31 mouse cellular contexts compared by ENCODE assay signal in genomic region chr13:56334236-56334635, GRCm38 (mm10). TPM values are rescaled to one million over a fixed set of nuclear protein-coding genes. Genes with fewer than 3 reads are reported as not detected.
DNase-seq lines count a peak whose midpoint lies in the region; ATAC-seq and TF ChIP-seq lines count a peak whose summit lies in the region.
"Had no signal": no experiment of that assay in that cellular context is flagged by ENCODE, and none has a peak within 500 bp of the region (broad histone marks: within the 10 kb centered on the region; RNA-seq: fewer than 3 reads in every experiment).

No protein-coding gene starts in this region.

- DNase-seq in lung, postnatal 0 days (ENCODE audit: low spot score): no peak
- no peak for DNase-seq in lung, postnatal 25 days (ENCODE audit: low spot score)
- DNase-seq in ES-CJ7 (ENCODE audit: low read depth, low spot score): peak; percentile 56
- peak; percentile 9 for DNase-seq in c-Kit-positive CD71-positive TER-119-positive erythroid progenitor cells, embryonic 14.5 days (ENCODE audit: low spot score)
- no peak for DNase-seq in kidney, adult 2 months
- DNase-seq in gastrocnemius, postnatal 10 days: no peak
- DNase-seq: adrenal gland, adult 2 months; cerebellum, adult 11 months; cerebellum, adult 9-10 months; cerebellum, postnatal 36 days; embryo, embryonic 11 days; gastrocnemius, postnatal 36 days; heart, adult 2 months; heart, postnatal 4 days; kidney, adult 11 months; kidney, postnatal 4 days; layer of hippocampus, postnatal 36 days; lung, adult 18-20 months; lung, postnatal 36 days; right cerebral cortex, postnatal 14 days had no signal

- H3K36me3 ChIP-seq in lung, postnatal 0 days (ENCODE audit: insufficient read depth, low read length): no peaks in the 10 kb centered on the region
- no peaks in the 10 kb centered on the region for H3K36me3 ChIP-seq in kidney, adult 2 months (ENCODE audit: control insufficient read depth, insufficient read depth, low read length)
- H3K36me3 ChIP-seq: embryonic facial prominence, embryonic 12.5 days; heart, embryonic 12.5 days; hindbrain, embryonic 13.5 days; kidney, embryonic 15.5 days; liver, embryonic 12.5 days; midbrain, embryonic 12.5 days; stomach, embryonic 15.5 days had no signal

- ATAC-seq in lung, postnatal 0 days: peak; percentile 32
- peak; percentile 47 for ATAC-seq in monocyte, adult 5-6 weeks (replicated peaks; ENCODE audit: insufficient number of reproducible peaks, low FRiP score, low TSS enrichment, poor library complexity, severe bottlenecking)
- ATAC-seq: activated CD4-positive, CD25-positive, alpha-beta regulatory T cell, adult 4 months; forebrain, embryonic 14.5 days; liver, embryonic 12.5 days had no signal

- 74% methylated on average over 8 of the region's 8 CpGs for WGBS in lung, postnatal 0 days
- 79% methylated on average over 8 of the region's 8 CpGs for WGBS in kidney, adult 2 months

- no peaks in the 10 kb centered on the region for H3K9me3 ChIP-seq in lung, postnatal 0 days (ENCODE audit: low read length)
- H3K9me3 ChIP-seq: embryonic facial prominence, embryonic 12.5 days; heart, embryonic 12.5 days; hindbrain, embryonic 13.5 days; kidney, embryonic 15.5 days; liver, embryonic 12.5 days; megakaryocyte, embryonic 14.5 days; midbrain, embryonic 12.5 days; stomach, embryonic 15.5 days had no signal

- no peaks in the 10 kb centered on the region for H3K4me1 ChIP-seq in lung, postnatal 0 days (ENCODE audit: insufficient read depth, low read depth, low read length)
- no peaks in the 10 kb centered on the region for H3K4me1 ChIP-seq in kidney, adult 2 months (ENCODE audit: control insufficient read depth, insufficient read depth, low read length)
- H3K4me1 ChIP-seq: liver, embryonic 12.5 days; stomach, embryonic 15.5 days had no signal

- no peaks in the 10 kb centered on the region for H3K27me3 ChIP-seq in lung, postnatal 0 days (replicated peaks; ENCODE audit: insufficient read depth, low read length)
- no peaks in the 10 kb centered on the region for H3K27me3 ChIP-seq in kidney, adult 2 months (replicated peaks; ENCODE audit: control insufficient read depth, insufficient read depth, low read length)
- H3K27me3 ChIP-seq: embryonic facial prominence, embryonic 12.5 days; hindbrain, embryonic 13.5 days; kidney, embryonic 15.5 days; stomach, embryonic 15.5 days had no signal

- no peak overlapping the region for H3K4me3 ChIP-seq in lung, postnatal 0 days (ENCODE audit: low read depth, low read length)
- no peak overlapping the region for H3K4me3 ChIP-seq in kidney, adult 2 months (ENCODE audit: insufficient read depth, low read depth, low read length)
- H3K4me3 ChIP-seq: embryonic facial prominence, embryonic 12.5 days; heart, adult 2 months; heart, embryonic 12.5 days; hindbrain, embryonic 13.5 days; kidney, embryonic 15.5 days; liver, embryonic 12.5 days; megakaryocyte, embryonic 14.5 days; midbrain, embryonic 12.5 days; stomach, embryonic 15.5 days had no signal

- no peak overlapping the region for H3K27ac ChIP-seq in lung, postnatal 0 days (ENCODE audit: low read length)
- H3K27ac ChIP-seq in kidney, adult 2 months (ENCODE audit: insufficient read depth, low read depth, low read length): no peak overlapping the region
- H3K27ac ChIP-seq: embryonic facial prominence, embryonic 12.5 days; heart, adult 2 months; hindbrain, embryonic 13.5 days; kidney, embryonic 15.5 days; liver, embryonic 12.5 days; midbrain, embryonic 12.5 days; stomach, embryonic 15.5 days had no signal

- H3K9ac ChIP-seq in lung, postnatal 0 days (replicated peaks; ENCODE audit: low read depth): no peak overlapping the region
- H3K9ac ChIP-seq: embryonic facial prominence, embryonic 12.5 days; heart, embryonic 12.5 days; hindbrain, embryonic 13.5 days; kidney, embryonic 15.5 days; liver, embryonic 12.5 days; midbrain, embryonic 12.5 days; stomach, embryonic 15.5 days had no signal

- no peak for TF ChIP-seq EP300 in lung, postnatal 0 days (IDR thresholded peaks at IDR 0.05)

- TF ChIP-seq CTCF in lung, postnatal 0 days (IDR thresholded peaks at IDR 0.05): no peak
- TF ChIP-seq CTCF in kidney, adult 2 months (conservative IDR thresholded peaks at IDR 0.05; ENCODE audit: insufficient read depth, insufficient read length, low read depth, low read length): no peak

- no peak for TF ChIP-seq POLR2A in kidney, adult 2 months (IDR thresholded peaks at IDR 0.05; ENCODE audit: low read depth, low read length)

- no peak overlapping the region for H3K4me2 ChIP-seq in lung, postnatal 0 days (replicated peaks; ENCODE audit: low read depth, low read length)
- H3K4me2 ChIP-seq: embryonic facial prominence, embryonic 12.5 days; heart, embryonic 12.5 days; hindbrain, embryonic 13.5 days; kidney, embryonic 15.5 days; liver, embryonic 12.5 days; midbrain, embryonic 12.5 days; stomach, embryonic 15.5 days had no signal

RNA-seq across cellular contexts. Expression of gene Cxcl14, which starts 37.9 kb away (rescaled TPM):
- polyA plus RNA-seq in lung, postnatal 0 days (2015; fragmentation: Nextera tagmentation; extraction: Ambion mirVana): 11.2 and 12.8 TPM in 2 replicates
- not detected in 3 replicates for total RNA-seq in monocyte, adult 5-6 weeks (2017)
- 50.5 and 57.2 TPM in 2 replicates for polyA plus RNA-seq in kidney, adult 2 months (2012; rRNA removed)
- total RNA-seq in gastrocnemius, postnatal 10 days (2021): 10 to 100 TPM; 15.8 to 20.0 TPM
- polyA plus RNA-seq: activated CD4-positive, CD25-positive, alpha-beta regulatory T cell, adult 4 months had no signal

Comparison
In these comparisons a context has a peak if more than half of its experiments do, and no peak if none do; other contexts are left out.
1. DNase-seq: peak in ES-CJ7 (single experiment) and c-Kit-positive CD71-positive TER-119-positive erythroid progenitor cells, embryonic 14.5 days (single experiment); none in lung, postnatal 0 days (single experiment), lung, postnatal 25 days (single experiment), kidney, adult 2 months (single experiment) and gastrocnemius, postnatal 10 days (single experiment).
2. RNA of gene Cxcl14, which starts 37.9 kb away (total RNA-seq): 15.8 to 20.0 TPM in gastrocnemius, postnatal 10 days; not detected in monocyte, adult 5-6 weeks; every median in the first group is over 10 times any median in the second.